Mouse (Mus musculus): ENCODE measurements around the gene Camkk1. TPM values are rescaled to one million over a fixed set of nuclear protein-coding genes. Genes with fewer than 3 reads are reported as not detected.

The Camkk1 gene
- total and polyA plus RNA-seq, 2 experiments from 2014 or later, result 0.68 to 4.9 TPM

DNA sequence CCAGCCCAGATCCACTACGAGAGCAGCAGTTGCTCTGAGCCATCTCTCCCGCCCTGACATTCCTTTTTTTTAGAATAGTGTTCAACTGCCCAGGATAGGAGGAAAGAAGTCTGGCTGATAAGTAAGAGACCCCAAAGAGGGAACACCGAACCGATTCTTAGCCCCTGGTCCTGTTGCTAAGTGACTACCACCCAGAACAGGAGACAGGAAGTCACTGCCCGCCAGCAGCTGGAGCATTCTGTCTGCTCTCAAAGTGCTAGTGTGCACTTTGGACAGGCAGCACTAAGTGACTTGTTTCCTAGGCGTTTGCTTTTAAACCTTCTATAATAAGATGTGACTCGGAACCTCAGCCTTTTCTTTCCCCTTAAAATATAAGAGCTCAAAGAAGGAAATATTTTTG lies 66.6 kb downstream of the Camkk1 start:
- DNase-seq (ENCODE audit: low spot score) (no peak), ATAC-seq (ENCODE audit: insufficient read depth, low read depth) (no peak)
- 35% methylated on average over 7 of the region's 7 CpGs for WGBS

DNA sequence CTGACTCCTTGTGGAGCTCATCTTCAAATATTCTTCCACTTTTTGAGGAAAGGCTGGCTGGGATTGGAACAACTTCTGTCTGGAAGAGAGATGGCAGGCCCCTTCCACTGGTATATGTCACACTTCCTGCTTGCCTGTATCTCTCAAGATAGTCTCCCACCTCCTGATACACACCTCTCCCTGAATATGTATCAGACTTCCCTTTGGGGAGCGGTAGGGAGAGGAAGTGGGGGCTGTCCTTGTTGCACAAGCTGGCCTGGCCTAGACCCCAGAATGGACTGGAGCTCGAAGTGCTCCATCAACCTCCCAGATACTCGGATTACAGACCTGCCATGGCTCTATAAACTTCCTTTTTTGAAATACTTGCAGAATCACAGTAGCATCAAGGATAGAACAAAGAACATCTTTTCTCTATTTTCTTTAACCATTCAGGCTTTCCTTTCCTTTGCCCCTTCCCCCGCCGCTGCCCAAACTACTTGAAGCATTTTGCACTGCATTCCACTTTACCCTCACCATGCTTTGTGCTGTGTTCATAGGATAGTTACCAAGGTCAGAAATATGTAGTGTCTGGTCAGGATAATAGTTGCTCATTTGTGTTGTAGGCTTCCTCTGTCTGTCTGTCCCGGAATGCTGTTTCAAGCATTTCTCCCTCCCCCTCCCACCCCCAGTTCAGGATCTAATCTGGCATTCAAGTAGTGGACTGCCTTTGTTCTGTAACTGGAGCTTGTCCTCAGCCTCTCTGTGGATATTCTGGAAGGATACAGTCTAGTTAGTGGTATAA lies 69.1 kb downstream of the Camkk1 start:
- peaks cover 18% of the 10 kb centered on the region for H3K4me1 ChIP-seq (ENCODE audit: control insufficient read depth, insufficient read depth)
- H3K27me3 ChIP-seq (ENCODE audit: control insufficient read depth, insufficient read depth, low read length), result no peaks in the 10 kb centered on the region
- H3K27ac ChIP-seq (ENCODE audit: low read depth), result no peak overlapping the region
- 54% methylated on average over 6 of the region's 6 CpGs for WGBS
- H3K9me3 ChIP-seq (replicated peaks; ENCODE audit: control insufficient read depth, low read length), result no peaks in the 10 kb centered on the region
- TF ChIP-seq EP300 (IDR thresholded peaks at IDR 0.05; ENCODE audit: low read depth) (no peak), CTCF (IDR thresholded peaks at IDR 0.05; ENCODE audit: low read depth) (no peak)
- no peak overlapping the region for H3K4me2 ChIP-seq (ENCODE audit: low read depth, low read length)
- no peak overlapping the region; the same call in 1 of the 2 replicates for H3K9ac ChIP-seq (replicated peaks; ENCODE audit: low read depth, low read length)
- peaks cover 9% of the 10 kb centered on the region; the same call in 1 of the 2 replicates for H3K36me3 ChIP-seq (replicated peaks; ENCODE audit: control insufficient read depth, insufficient read depth, low read length)
- no peak overlapping the region for H3K4me3 ChIP-seq (ENCODE audit: low read depth, low read length)
- DNase-seq (ENCODE audit: low spot score), result no peak
- no peak for ATAC-seq (ENCODE audit: insufficient read depth, low read depth)

More for the DNA sequence above, 66.6 kb downstream of the Camkk1 start:
- H3K9ac ChIP-seq (replicated peaks; ENCODE audit: low read depth, low read length), result no peak overlapping the region
- peaks cover 18% of the 10 kb centered on the region for H3K4me1 ChIP-seq (ENCODE audit: control insufficient read depth, insufficient read depth)
- peaks cover 29% of the 10 kb centered on the region for H3K36me3 ChIP-seq (replicated peaks; ENCODE audit: control insufficient read depth, insufficient read depth, low read length)
- no peak overlapping the region for H3K4me2 ChIP-seq (ENCODE audit: low read depth, low read length)
- H3K9me3 ChIP-seq (replicated peaks; ENCODE audit: control insufficient read depth, low read length), result no peaks in the 10 kb centered on the region
- peak overlapping the region; percentile 16; the same call in 1 of the 2 replicates for H3K27ac ChIP-seq (ENCODE audit: low read depth)
- H3K27me3 ChIP-seq (ENCODE audit: control insufficient read depth, insufficient read depth, low read length), result no peaks in the 10 kb centered on the region
- no peak for TF ChIP-seq EP300 (IDR thresholded peaks at IDR 0.05; ENCODE audit: low read depth)
- TF ChIP-seq CTCF (IDR thresholded peaks at IDR 0.05; ENCODE audit: low read depth), result no peak
- H3K4me3 ChIP-seq (ENCODE audit: low read depth, low read length), result no peak overlapping the region

DNA sequence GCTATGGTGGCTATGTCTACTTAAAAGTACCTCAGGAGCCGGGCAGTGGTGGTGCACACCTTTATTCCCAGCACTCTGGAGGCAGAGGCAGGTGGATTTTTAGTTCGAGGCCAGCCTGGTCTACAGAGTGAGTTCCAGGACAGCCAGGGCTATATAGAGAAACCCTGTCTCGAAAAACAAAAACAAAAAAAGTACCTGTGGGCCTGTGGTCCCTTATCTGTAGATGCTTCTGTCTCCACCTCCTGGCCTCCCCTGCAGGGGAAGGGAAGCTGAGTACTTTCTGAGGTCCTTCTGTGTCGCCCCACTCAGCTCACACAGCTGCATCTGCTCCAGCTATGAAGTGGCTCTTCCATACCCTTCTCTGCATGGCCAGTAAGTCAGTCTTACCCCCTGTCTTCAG lies 71.5 kb downstream of the Camkk1 start, which contains the start of gene Itgae:
Gene Itgae (plus strand): TSS at position 301 of the 400 bp plus-strand sequence.
- Histone ChIP-seq H3K27ac (ENCODE audit: low read depth) (no peak within 1 kb of the TSS), H3K4me3 (ENCODE audit: low read depth, low read length) (no peak within 1 kb of the TSS), H3K9me3 (replicated peaks; ENCODE audit: control insufficient read depth, low read length) (no peaks in the 10 kb centered on the region), H3K4me1 (ENCODE audit: control insufficient read depth, insufficient read depth) (peaks cover 17% of the 10 kb centered on the region), H3K4me2 (ENCODE audit: low read depth, low read length) (no peak within 1 kb of the TSS), H3K36me3 (replicated peaks; ENCODE audit: control insufficient read depth, insufficient read depth, low read length) (no peaks in the 10 kb centered on the region), H3K9ac (replicated peaks; ENCODE audit: low read depth, low read length) (no peak within 1 kb of the TSS), H3K27me3 (ENCODE audit: control insufficient read depth, insufficient read depth, low read length) (no peaks in the 10 kb centered on the region)
- WGBS, result 63% methylated on average over 4 of the region's 4 CpGs
- ATAC-seq (ENCODE audit: insufficient read depth, low read depth), result no peak
- TF ChIP-seq EP300 (IDR thresholded peaks at IDR 0.05; ENCODE audit: low read depth), result no peak
- no peak for TF ChIP-seq CTCF (IDR thresholded peaks at IDR 0.05; ENCODE audit: low read depth)
- no peak for DNase-seq (ENCODE audit: low spot score)

DNA sequence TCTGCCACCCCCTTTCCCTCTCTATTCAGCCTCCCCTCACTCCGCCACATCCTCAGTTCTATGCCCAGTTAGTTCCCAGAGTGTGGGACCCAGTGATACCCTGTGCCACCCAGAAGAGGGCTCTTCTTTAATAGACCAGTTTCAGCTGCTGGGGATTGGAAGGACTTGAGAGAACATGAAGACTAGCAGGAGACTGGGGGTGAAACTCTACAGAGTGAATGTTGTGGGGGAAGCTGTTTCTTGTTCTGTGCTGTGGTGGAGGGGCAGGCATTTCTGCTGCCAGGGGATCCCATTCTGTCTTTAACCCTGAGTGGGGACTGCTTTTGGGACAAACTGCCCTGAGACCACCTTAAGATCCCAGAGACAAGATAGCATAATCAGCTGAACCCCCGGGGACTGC lies 72.0 kb downstream of the Camkk1 start:
- Histone ChIP-seq H3K4me2 (ENCODE audit: low read depth, low read length) (no peak overlapping the region), H3K27ac (ENCODE audit: low read depth) (no peak overlapping the region), H3K4me1 (ENCODE audit: control insufficient read depth, insufficient read depth) (peaks cover 13% of the 10 kb centered on the region), H3K4me3 (ENCODE audit: low read depth, low read length) (no peak overlapping the region), H3K36me3 (replicated peaks; ENCODE audit: control insufficient read depth, insufficient read depth, low read length) (no peaks in the 10 kb centered on the region), H3K9me3 (replicated peaks; ENCODE audit: control insufficient read depth, low read length) (no peaks in the 10 kb centered on the region), H3K9ac (replicated peaks; ENCODE audit: low read depth, low read length) (no peak overlapping the region), H3K27me3 (ENCODE audit: control insufficient read depth, insufficient read depth, low read length) (no peaks in the 10 kb centered on the region)
- 82% methylated on average over 2 of the region's 2 CpGs for WGBS
- TF ChIP-seq EP300 (IDR thresholded peaks at IDR 0.05; ENCODE audit: low read depth) (no peak), CTCF (IDR thresholded peaks at IDR 0.05; ENCODE audit: low read depth) (no peak)
- ATAC-seq (ENCODE audit: insufficient read depth, low read depth), result no peak
- DNase-seq (ENCODE audit: low spot score), result no peak

Other genes with a start within 250 kb of the Camkk1 start
- 5.2 and 10.2 TPM in 2 replicates for gene Cyb5d2, start 222.9 kb upstream of the Camkk1 start, total RNA-seq (2014; rRNA removed; ENCODE audit: low replicate concordance)
- 7.3 and 9.1 TPM in 2 replicates for gene Cyb5d2, start 222.9 kb upstream of the Camkk1 start, polyA plus RNA-seq (2015; fragmentation: Nextera tagmentation; extraction: Ambion mirVana)
- gene Zzef1, start 222.8 kb upstream of the Camkk1 start, total RNA-seq (2014; rRNA removed; ENCODE audit: low replicate concordance), result 23.5 and 43.2 TPM in 2 replicates
- gene Zzef1, start 222.8 kb upstream of the Camkk1 start, polyA plus RNA-seq (2015; fragmentation: Nextera tagmentation; extraction: Ambion mirVana), result 5.2 and 5.3 TPM in 2 replicates
- gene Atp2a3, start 57.8 kb upstream of the Camkk1 start, total RNA-seq (2014; rRNA removed; ENCODE audit: low replicate concordance), result 3.8 and 9.7 TPM in 2 replicates
- gene Atp2a3, start 57.8 kb upstream of the Camkk1 start, polyA plus RNA-seq (2015; fragmentation: Nextera tagmentation; extraction: Ambion mirVana), result 2.6 and 3.1 TPM in 2 replicates
- gene P2rx1, start 19.9 kb upstream of the Camkk1 start, total RNA-seq (2014; rRNA removed; ENCODE audit: low replicate concordance), result 1.4 and 24.8 TPM in 2 replicates
- 0.71 and 1.0 TPM in 2 replicates for gene P2rx1, start 19.9 kb upstream of the Camkk1 start, polyA plus RNA-seq (2015; fragmentation: Nextera tagmentation; extraction: Ambion mirVana)
- 7.1 and 8.9 TPM in 2 replicates for gene Ncbp3, start 28.8 kb downstream of the Camkk1 start, total RNA-seq (2014; rRNA removed; ENCODE audit: low replicate concordance)
- 6.6 and 7.0 TPM in 2 replicates for gene Ncbp3, start 28.8 kb downstream of the Camkk1 start, polyA plus RNA-seq (2015; fragmentation: Nextera tagmentation; extraction: Ambion mirVana)
- gene Itgae, start 71.6 kb downstream of the Camkk1 start, total RNA-seq (2014; rRNA removed; ENCODE audit: low replicate concordance), result 0.58 TPM in 1 of 2 replicates, not detected in the other
- gene Itgae, start 71.6 kb downstream of the Camkk1 start, polyA plus RNA-seq (2015; fragmentation: Nextera tagmentation; extraction: Ambion mirVana), result 0.04 and 0.12 TPM in 2 replicates
- 2.4 and 6.0 TPM in 2 replicates for gene Haspin, start 119.3 kb downstream of the Camkk1 start, total RNA-seq (2014; rRNA removed; ENCODE audit: low replicate concordance)
- 3.0 and 4.0 TPM in 2 replicates for gene Haspin, start 119.3 kb downstream of the Camkk1 start, polyA plus RNA-seq (2015; fragmentation: Nextera tagmentation; extraction: Ambion mirVana)
- gene P2rx5, start 141.4 kb downstream of the Camkk1 start, total RNA-seq (2014; rRNA removed; ENCODE audit: low replicate concordance), result 2.0 and 4.3 TPM in 2 replicates
- gene P2rx5, start 141.4 kb downstream of the Camkk1 start, polyA plus RNA-seq (2015; fragmentation: Nextera tagmentation; extraction: Ambion mirVana), result 1.6 and 1.7 TPM in 2 replicates
- 122 and 178 TPM in 2 replicates for gene Emc6, start 158.0 kb downstream of the Camkk1 start, total RNA-seq (2014; rRNA removed; ENCODE audit: low replicate concordance)
- gene Emc6, start 158.0 kb downstream of the Camkk1 start, polyA plus RNA-seq (2015; fragmentation: Nextera tagmentation; extraction: Ambion mirVana), result 123 and 132 TPM in 2 replicates
- gene Tax1bp3, start 158.1 kb downstream of the Camkk1 start, total RNA-seq (2014; rRNA removed; ENCODE audit: low replicate concordance), result 103 and 144 TPM in 2 replicates
- gene Tax1bp3, start 158.1 kb downstream of the Camkk1 start, polyA plus RNA-seq (2015; fragmentation: Nextera tagmentation; extraction: Ambion mirVana), result 217 and 224 TPM in 2 replicates
- gene Ctns, start 180.0 kb downstream of the Camkk1 start, total RNA-seq (2014; rRNA removed; ENCODE audit: low replicate concordance), result 17.0 and 17.3 TPM in 2 replicates
- gene Ctns, start 180.0 kb downstream of the Camkk1 start, polyA plus RNA-seq (2015; fragmentation: Nextera tagmentation; extraction: Ambion mirVana), result 10.3 and 10.7 TPM in 2 replicates
- 0.08 and 1.9 TPM in 2 replicates for gene Shpk, start 180.5 kb downstream of the Camkk1 start, total RNA-seq (2014; rRNA removed; ENCODE audit: low replicate concordance)
- gene Shpk, start 180.5 kb downstream of the Camkk1 start, polyA plus RNA-seq (2015; fragmentation: Nextera tagmentation; extraction: Ambion mirVana), result 0.77 and 0.95 TPM in 2 replicates
- gene Trpv1, start 215.3 kb downstream of the Camkk1 start, total RNA-seq (2014; rRNA removed; ENCODE audit: low replicate concordance), result 3.1 TPM in 1 of 2 replicates, not detected in the other
- 0.07 TPM in 1 of 2 replicates, not detected in the other for gene Trpv1, start 215.3 kb downstream of the Camkk1 start, polyA plus RNA-seq (2015; fragmentation: Nextera tagmentation; extraction: Ambion mirVana)
- 0.04 TPM in 1 of 2 replicates, not detected in the other for gene Trpv3, start 248.4 kb downstream of the Camkk1 start, total RNA-seq (2014; rRNA removed; ENCODE audit: low replicate concordance)
- 0.07 and 0.08 TPM in 2 replicates for gene Trpv3, start 248.4 kb downstream of the Camkk1 start, polyA plus RNA-seq (2015; fragmentation: Nextera tagmentation; extraction: Ambion mirVana)